Comparison of ENCODE assay signal across 9 mouse cellular contexts in genomic region chr4:133479458-133480184, GRCm38 (mm10). TPM values are rescaled to one million over a fixed set of nuclear protein-coding genes. Genes with fewer than 3 reads are reported as not detected.
DNase-seq lines count a peak whose midpoint lies in the region; ATAC-seq and TF ChIP-seq lines count a peak whose summit lies in the region.
"Had no signal": no experiment of that assay in that cellular context is flagged by ENCODE, and none has a peak within 500 bp of the region (broad histone marks: within the 10 kb centered on the region; RNA-seq: fewer than 3 reads in every experiment).

TSS of gene Tent5b (plus strand) at chr4:133480132.

- H3K27ac ChIP-seq in brown adipose tissue, adult 24 weeks (replicated peaks; ENCODE audit: low read depth, low read length), result no peak within 1 kb of the TSS
- H3K27ac ChIP-seq in heart, embryonic 14.5 days (replicated peaks in 1 of 2; ENCODE audit: control insufficient read depth in 1 of 2, insufficient read depth in 1 of 2, low read depth in 2 of 2, low read length in 2 of 2), result no peak within 1 kb of the TSS
- H3K27ac ChIP-seq in liver, embryonic 13.5 days, result no peak within 1 kb of the TSS
- no peak within 1 kb of the TSS for H3K27ac ChIP-seq in neural tube, embryonic 11.5 days (ENCODE audit: low read depth, low read length)
- peak within 1 kb of the TSS; percentile 49; the same call in 1 of the 2 replicates for H3K27ac ChIP-seq in stomach, postnatal 0 days (replicated peaks)
- H3K27ac ChIP-seq: macrophage had no signal

- DNase-seq in CD4-positive, CD25-positive, alpha-beta regulatory T cell, adult 2 months (ENCODE audit: low read depth, low spot score), result peak; percentile 94
- peak; percentile 92 for DNase-seq in fat pad, adult 2 months (ENCODE audit: extremely low read depth, low read depth, low spot score)
- peak; percentile 99 for DNase-seq in kidney, postnatal 14 days
- peak; percentile 93 for DNase-seq in liver, embryonic 13.5 days
- peak; percentile 96 for DNase-seq in neural tube, embryonic 11.5 days (ENCODE audit: low spot score)
- peak; percentile 100 for DNase-seq in stomach, postnatal 0 days (ENCODE audit: low spot score)

- peak within 1 kb of the TSS; percentile 52 for H3K4me3 ChIP-seq in brown adipose tissue, adult 24 weeks (ENCODE audit: insufficient read depth, low read depth, low read length)
- peak within 1 kb of the TSS; percentile 51 to 53 for H3K4me3 ChIP-seq in heart, embryonic 14.5 days (ENCODE audit: control insufficient read depth in 1 of 2, insufficient read depth in 1 of 2, low read depth in 1 of 2, low read length in 2 of 2)
- peak within 1 kb of the TSS; percentile 53 for H3K4me3 ChIP-seq in liver, embryonic 13.5 days (replicated peaks)
- peak within 1 kb of the TSS; percentile 33 for H3K4me3 ChIP-seq in neural tube, embryonic 11.5 days (ENCODE audit: low read depth, low read length)
- H3K4me3 ChIP-seq in stomach, postnatal 0 days (ENCODE audit: low read depth, low read length), result peak within 1 kb of the TSS; percentile 47

- TF ChIP-seq CTCF in stomach, postnatal 0 days (IDR thresholded peaks at IDR 0.05; ENCODE audit: low read depth), result peak; percentile 97

- peaks cover 5% of the 10 kb centered on the region; the same call in 1 of the 2 replicates for H3K4me1 ChIP-seq in brown adipose tissue, adult 24 weeks (ENCODE audit: control insufficient read depth, insufficient read depth, insufficient read length, low read length)
- H3K4me1 ChIP-seq in heart, embryonic 14.5 days (ENCODE audit: control insufficient read depth in 2 of 2, insufficient read depth in 2 of 2, low read length in 2 of 2), result peaks cover 14 to 16% of the 10 kb centered on the region in 2 experiments; a peak in 3 of 4 replicates
- peaks cover 21% of the 10 kb centered on the region for H3K4me1 ChIP-seq in liver, embryonic 13.5 days (replicated peaks)
- peaks cover 2% of the 10 kb centered on the region; the same call in 1 of the 2 replicates for H3K4me1 ChIP-seq in neural tube, embryonic 11.5 days (ENCODE audit: control insufficient read depth, insufficient read depth, low read length)
- H3K4me1 ChIP-seq in stomach, postnatal 0 days (replicated peaks; ENCODE audit: control insufficient read depth, insufficient read depth), result peaks cover 6% of the 10 kb centered on the region; the same call in 1 of the 2 replicates

- H3K9me3 ChIP-seq in heart, embryonic 14.5 days (ENCODE audit: control insufficient read depth, low read length), result no peaks in the 10 kb centered on the region
- H3K9me3 ChIP-seq in liver, embryonic 13.5 days (replicated peaks), result no peaks in the 10 kb centered on the region
- no peaks in the 10 kb centered on the region for H3K9me3 ChIP-seq in neural tube, embryonic 11.5 days (ENCODE audit: control insufficient read depth, low read length)
- H3K9me3 ChIP-seq in stomach, postnatal 0 days (ENCODE audit: control insufficient read depth, low read length), result no peaks in the 10 kb centered on the region

- H3K36me3 ChIP-seq in heart, embryonic 14.5 days (ENCODE audit: control insufficient read depth, insufficient read depth, low read length), result no peaks in the 10 kb centered on the region
- no peaks in the 10 kb centered on the region for H3K36me3 ChIP-seq in liver, embryonic 13.5 days
- H3K36me3 ChIP-seq in neural tube, embryonic 11.5 days (ENCODE audit: control insufficient read depth, insufficient read depth, low read length), result no peaks in the 10 kb centered on the region
- no peaks in the 10 kb centered on the region for H3K36me3 ChIP-seq in stomach, postnatal 0 days (ENCODE audit: control insufficient read depth, insufficient read depth, low read length)

- 3% methylated on average over 29 of the region's 29 CpGs for WGBS in heart, embryonic 14.5 days
- WGBS in liver, embryonic 13.5 days (ENCODE audit: insufficient replicate concordance), result 4% methylated on average over 29 of the region's 29 CpGs
- WGBS in neural tube, embryonic 11.5 days, result 4% methylated on average over 29 of the region's 29 CpGs
- WGBS in stomach, postnatal 0 days, result 3% methylated on average over 29 of the region's 29 CpGs

- TF ChIP-seq EP300 in stomach, postnatal 0 days (optimal IDR thresholded peaks at IDR 0.05), result no peak

- peak within 1 kb of the TSS; percentile 71 for H3K9ac ChIP-seq in heart, embryonic 14.5 days (ENCODE audit: low read length)
- peak within 1 kb of the TSS; percentile 51; the same call in 1 of the 2 replicates for H3K9ac ChIP-seq in liver, embryonic 13.5 days
- H3K9ac ChIP-seq in neural tube, embryonic 11.5 days (ENCODE audit: low read length), result no peak within 1 kb of the TSS
- peak within 1 kb of the TSS; percentile 63 for H3K9ac ChIP-seq in stomach, postnatal 0 days (ENCODE audit: low read length)

- peak within 1 kb of the TSS; percentile 73 for H3K4me2 ChIP-seq in heart, embryonic 14.5 days (ENCODE audit: low read length)
- H3K4me2 ChIP-seq in liver, embryonic 13.5 days, result peak within 1 kb of the TSS; percentile 77
- H3K4me2 ChIP-seq in neural tube, embryonic 11.5 days (ENCODE audit: low read depth), result peak within 1 kb of the TSS; percentile 47
- peak within 1 kb of the TSS; percentile 60 for H3K4me2 ChIP-seq in stomach, postnatal 0 days (replicated peaks; ENCODE audit: low read depth)

- H3K27me3 ChIP-seq in heart, embryonic 14.5 days (ENCODE audit: control insufficient read depth, insufficient read depth, low read length), result peaks cover 52% of the 10 kb centered on the region
- H3K27me3 ChIP-seq in liver, embryonic 13.5 days, result peaks cover 93% of the 10 kb centered on the region
- peaks cover 22% of the 10 kb centered on the region for H3K27me3 ChIP-seq in neural tube, embryonic 11.5 days (ENCODE audit: control insufficient read depth, insufficient read depth, low read length)
- no peaks in the 10 kb centered on the region for H3K27me3 ChIP-seq in stomach, postnatal 0 days (ENCODE audit: control insufficient read depth, insufficient read depth, low read length)

- ATAC-seq in heart, embryonic 14.5 days (ENCODE audit: insufficient number of reproducible peaks, insufficient read depth, low FRiP score, low read depth), result peak; percentile 96
- peak; percentile 98 for ATAC-seq in liver, embryonic 13.5 days (ENCODE audit: low read depth)
- peak; percentile 98 for ATAC-seq in neural tube, embryonic 11.5 days (ENCODE audit: insufficient read depth, low FRiP score, low TSS enrichment)
- ATAC-seq in stomach, postnatal 0 days (ENCODE audit: low FRiP score, low TSS enrichment), result peak; percentile 98

RNA-seq across cellular contexts. Expression of gene Tent5b, which starts in this region (rescaled TPM):
- 0.44 TPM in 1 of 2 replicates, not detected in the other for polyA plus RNA-seq in brown adipose tissue, adult 24 weeks (2012; ENCODE audit: insufficient read depth, insufficient read length, missing spikeins)
- 0.28 and 0.61 TPM in 2 replicates for polyA plus RNA-seq in heart, embryonic 14.5 days (2014; fragmentation: Nextera tagmentation; extraction: Ambion mirVana)
- 0.05 TPM in 1 of 2 replicates, not detected in the other for polyA plus RNA-seq in liver, embryonic 13.5 days (2015; fragmentation: Nextera tagmentation; extraction: Ambion mirVana)
- polyA plus RNA-seq in neural tube, embryonic 11.5 days (2014; fragmentation: Nextera tagmentation; extraction: Ambion mirVana), result 0.20 and 0.38 TPM in 2 replicates
- polyA plus RNA-seq in stomach, postnatal 0 days (2015; fragmentation: Nextera tagmentation; extraction: Ambion mirVana), result 34.0 and 35.3 TPM in 2 replicates
- polyA plus RNA-seq: macrophage had no signal

Comparison
In these comparisons a context has a peak if more than half of its experiments do, and no peak if none do; other contexts are left out.
1. RNA of gene Tent5b (polyA plus RNA-seq): 34.0 to 35.3 TPM in stomach, postnatal 0 days; 0.28 to 0.61 TPM in heart, embryonic 14.5 days, 0.44 TPM in brown adipose tissue, adult 24 weeks, 0.20 to 0.38 TPM in neural tube, embryonic 11.5 days and 0.05 TPM in liver, embryonic 13.5 days; every median in the first group is over 10 times any median in the second.
2. Peak in ATAC-seq, H3K4me3 ChIP-seq, H3K9ac ChIP-seq and H3K4me2 ChIP-seq in heart, embryonic 14.5 days; RNA of the gene not detected or under 1 TPM.
3. Peak in DNase-seq, ATAC-seq, H3K4me3 ChIP-seq, H3K9ac ChIP-seq and H3K4me2 ChIP-seq in liver, embryonic 13.5 days; RNA of the gene not detected or under 1 TPM.
4. Peak in DNase-seq, ATAC-seq, H3K4me3 ChIP-seq and H3K4me2 ChIP-seq in neural tube, embryonic 11.5 days; RNA of the gene not detected or under 1 TPM.
5. Peak in every context shown above with its lines, with median percentiles within 50 percentile points of each other: DNase-seq, H3K4me3 ChIP-seq, ATAC-seq and H3K4me2 ChIP-seq.